Mouse (Mus musculus): ENCODE results near the gene Cldn9. TPM values are rescaled to one million over a fixed set of nuclear protein-coding genes. Genes with fewer than 3 reads are reported as not detected.

Gene Cldn9
- polyA plus RNA-seq, 1 experiment from 2014 or later, result 0.12 TPM

DNA sequence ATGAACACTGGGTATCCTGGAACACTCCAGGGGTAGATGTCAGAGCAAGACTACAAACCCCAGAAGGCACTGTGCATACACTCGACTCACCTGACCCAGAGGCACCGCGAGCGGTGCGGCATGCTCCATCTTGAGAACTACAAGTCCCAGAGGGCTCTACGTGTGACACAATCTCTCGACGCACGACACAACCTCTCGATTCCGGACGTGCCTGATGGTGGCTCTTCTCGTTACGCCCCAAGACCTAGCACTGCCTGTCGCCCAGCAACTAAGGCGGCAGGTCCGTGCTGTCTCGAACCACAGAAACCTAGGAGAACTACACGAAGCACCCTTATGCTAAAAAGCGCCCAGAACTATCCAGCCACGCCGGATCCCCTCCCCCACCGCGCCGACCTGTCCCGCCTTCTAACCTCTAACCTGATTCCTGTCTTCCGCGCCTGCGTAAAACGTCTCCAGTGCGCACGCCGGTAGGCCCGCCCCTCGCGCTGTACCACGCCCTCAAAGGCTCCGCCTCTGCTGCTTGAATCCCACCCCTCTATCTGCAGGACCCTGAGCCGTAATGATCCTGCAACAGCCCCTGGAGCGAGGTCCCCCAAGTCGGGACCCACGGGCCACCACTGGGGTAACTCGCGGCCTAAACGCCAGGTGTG lies 10.3 kb downstream of the Cldn9 start, which contains the start of the genes Hcfc1r1 and Thoc6:
Hcfc1r1 (plus strand) TSS at position 173 of the 650 bp plus-strand sequence.
Thoc6 (minus strand) TSS at position 459 of the 650 bp plus-strand sequence.
- H3K4me2 ChIP-seq (ENCODE audit: low read depth, low read length), result peak within 1 kb of the TSS; percentile 83
- WGBS (ENCODE audit: insufficient replicate concordance), result under 1% methylated on average over 45 of the region's 45 CpGs
- peaks cover 8% of the 10 kb centered on the region for H3K27me3 ChIP-seq (ENCODE audit: insufficient read depth, low read length)
- no peaks in the 10 kb centered on the region for H3K9me3 ChIP-seq (ENCODE audit: low read length)
- H3K27ac ChIP-seq (ENCODE audit: low read depth), result peak within 1 kb of the TSS; percentile 55
- peak within 1 kb of the TSS; percentile 61 for H3K4me3 ChIP-seq (ENCODE audit: low read depth, low read length)
- peaks cover 14% of the 10 kb centered on the region for H3K36me3 ChIP-seq (replicated peaks; ENCODE audit: insufficient read depth, low read length)
- TF ChIP-seq EP300 (IDR thresholded peaks at IDR 0.05; ENCODE audit: low read depth) (peak; percentile 80; the same call in 1 of the 2 replicates), CTCF (IDR thresholded peaks at IDR 0.05; ENCODE audit: low read depth) (no peak)
- H3K9ac ChIP-seq (replicated peaks), result peak within 1 kb of the TSS; percentile 64
- H3K4me1 ChIP-seq (ENCODE audit: insufficient read depth), result peaks cover 30% of the 10 kb centered on the region
- DNase-seq (peak; percentile 90), ATAC-seq (peak; percentile 94)

DNA sequence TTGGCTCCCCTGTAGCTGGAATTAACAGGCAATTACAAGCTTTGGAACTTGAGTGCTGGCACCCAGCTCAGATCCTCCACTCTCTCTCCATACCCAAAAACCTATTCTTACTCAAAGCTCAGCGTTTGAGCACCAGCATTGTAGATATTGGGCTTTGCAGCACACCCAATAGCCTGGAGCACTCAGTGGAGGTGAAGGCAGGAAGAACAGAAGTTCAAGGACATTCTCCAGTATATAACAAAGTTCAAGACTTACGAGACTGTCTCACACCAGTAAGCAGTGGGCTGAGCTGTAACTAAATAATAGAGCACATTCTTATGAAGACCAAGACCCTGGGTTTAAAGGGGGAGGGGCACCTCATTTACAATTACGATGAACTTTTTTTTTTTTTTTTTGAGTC lies 11.1 kb downstream of the Cldn9 start:
- Histone ChIP-seq H3K4me1 (ENCODE audit: insufficient read depth) (peaks cover 29% of the 10 kb centered on the region), H3K9me3 (ENCODE audit: low read length) (no peaks in the 10 kb centered on the region), H3K36me3 (replicated peaks; ENCODE audit: insufficient read depth, low read length) (peaks cover 17% of the 10 kb centered on the region), H3K9ac (replicated peaks) (no peak overlapping the region), H3K4me3 (ENCODE audit: low read depth, low read length) (peak overlapping the region; percentile 61), H3K4me2 (ENCODE audit: low read depth, low read length) (peak overlapping the region; percentile 83), H3K27me3 (ENCODE audit: insufficient read depth, low read length) (peaks cover 4% of the 10 kb centered on the region; the same call in 1 of the 2 replicates), H3K27ac (ENCODE audit: low read depth) (no peak overlapping the region)
- ATAC-seq (no peak), DNase-seq (no peak)
- TF ChIP-seq EP300 (IDR thresholded peaks at IDR 0.05; ENCODE audit: low read depth), result no peak
- no peak for TF ChIP-seq CTCF (IDR thresholded peaks at IDR 0.05; ENCODE audit: low read depth)
- WGBS (ENCODE audit: insufficient replicate concordance), result 50% methylated on average over 3 of the region's 3 CpGs

DNA sequence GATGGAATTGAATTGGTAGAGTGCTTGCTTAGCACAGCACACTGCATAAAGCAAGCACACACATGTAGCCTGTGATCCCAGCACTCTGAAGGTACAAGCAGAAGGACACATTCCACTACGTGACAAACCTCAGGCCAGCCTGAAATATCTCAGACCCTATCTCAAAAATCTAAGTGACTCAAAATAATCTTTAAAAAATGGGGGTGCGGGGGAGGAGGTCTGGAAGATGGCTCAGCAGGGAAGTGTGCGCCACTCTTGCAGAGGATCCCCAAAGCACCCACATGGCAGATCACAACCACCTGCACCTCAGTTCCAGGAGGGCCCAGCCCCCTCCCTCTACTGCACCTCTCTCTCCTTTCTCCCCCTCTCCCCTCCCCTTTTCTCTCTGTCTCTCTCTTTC lies 12.3 kb downstream of the Cldn9 start:
- no peak for ATAC-seq
- H3K27me3 ChIP-seq (ENCODE audit: insufficient read depth, low read length), result no peaks in the 10 kb centered on the region
- no peak overlapping the region for H3K9ac ChIP-seq (replicated peaks)
- H3K4me1 ChIP-seq (ENCODE audit: insufficient read depth), result peaks cover 23% of the 10 kb centered on the region
- no peaks in the 10 kb centered on the region for H3K9me3 ChIP-seq (ENCODE audit: low read length)
- TF ChIP-seq CTCF (IDR thresholded peaks at IDR 0.05; ENCODE audit: low read depth) (no peak), EP300 (IDR thresholded peaks at IDR 0.05; ENCODE audit: low read depth) (no peak)
- H3K4me2 ChIP-seq (ENCODE audit: low read depth, low read length), result no peak overlapping the region
- no peak for DNase-seq
- no peak overlapping the region for H3K4me3 ChIP-seq (ENCODE audit: low read depth, low read length)
- WGBS (ENCODE audit: insufficient replicate concordance), result 90% methylated on average over 3 of the region's 3 CpGs
- H3K27ac ChIP-seq (ENCODE audit: low read depth), result no peak overlapping the region
- H3K36me3 ChIP-seq (replicated peaks; ENCODE audit: insufficient read depth, low read length), result peaks cover 17% of the 10 kb centered on the region

GRCm38 (mm10) chr17:23670516-23671074 lies 13.2 kb downstream of the Cldn9 start:
- Histone ChIP-seq H3K27ac (ENCODE audit: low read depth) (no peak overlapping the region), H3K9ac (replicated peaks) (no peak overlapping the region), H3K9me3 (ENCODE audit: low read length) (no peaks in the 10 kb centered on the region), H3K36me3 (replicated peaks; ENCODE audit: insufficient read depth, low read length) (peaks cover 17% of the 10 kb centered on the region), H3K4me3 (ENCODE audit: low read depth, low read length) (no peak overlapping the region), H3K4me1 (ENCODE audit: insufficient read depth) (peaks cover 14% of the 10 kb centered on the region), H3K4me2 (ENCODE audit: low read depth, low read length) (no peak overlapping the region), H3K27me3 (ENCODE audit: insufficient read depth, low read length) (no peaks in the 10 kb centered on the region)
- no peak for ATAC-seq
- TF ChIP-seq EP300 (IDR thresholded peaks at IDR 0.05; ENCODE audit: low read depth), result no peak
- no peak for TF ChIP-seq CTCF (IDR thresholded peaks at IDR 0.05; ENCODE audit: low read depth)
- no peak for DNase-seq
- 83% methylated on average over 7 of the region's 7 CpGs for WGBS (ENCODE audit: insufficient replicate concordance)

GRCm38 (mm10) chr17:23665511-23665910 lies 18.3 kb downstream of the Cldn9 start:
- no peak overlapping the region for H3K9ac ChIP-seq (replicated peaks)
- no peak for TF ChIP-seq EP300 (IDR thresholded peaks at IDR 0.05; ENCODE audit: low read depth)
- no peak for TF ChIP-seq CTCF (IDR thresholded peaks at IDR 0.05; ENCODE audit: low read depth)
- H3K4me3 ChIP-seq (ENCODE audit: low read depth, low read length), result no peak overlapping the region
- H3K9me3 ChIP-seq (ENCODE audit: low read length), result no peaks in the 10 kb centered on the region
- H3K4me2 ChIP-seq (ENCODE audit: low read depth, low read length), result no peak overlapping the region
- peaks cover 15% of the 10 kb centered on the region for H3K36me3 ChIP-seq (replicated peaks; ENCODE audit: insufficient read depth, low read length)
- DNase-seq (no peak), ATAC-seq (no peak)
- H3K27me3 ChIP-seq (ENCODE audit: insufficient read depth, low read length), result peaks cover 19% of the 10 kb centered on the region
- 84% methylated on average over 14 of the region's 14 CpGs for WGBS (ENCODE audit: insufficient replicate concordance)
- no peak overlapping the region for H3K27ac ChIP-seq (ENCODE audit: low read depth)
- H3K4me1 ChIP-seq (ENCODE audit: insufficient read depth), result 0 out of 2 replicates have a peak, but pooled peaks cover 3% of the 10 kb centered on the region

DNA sequence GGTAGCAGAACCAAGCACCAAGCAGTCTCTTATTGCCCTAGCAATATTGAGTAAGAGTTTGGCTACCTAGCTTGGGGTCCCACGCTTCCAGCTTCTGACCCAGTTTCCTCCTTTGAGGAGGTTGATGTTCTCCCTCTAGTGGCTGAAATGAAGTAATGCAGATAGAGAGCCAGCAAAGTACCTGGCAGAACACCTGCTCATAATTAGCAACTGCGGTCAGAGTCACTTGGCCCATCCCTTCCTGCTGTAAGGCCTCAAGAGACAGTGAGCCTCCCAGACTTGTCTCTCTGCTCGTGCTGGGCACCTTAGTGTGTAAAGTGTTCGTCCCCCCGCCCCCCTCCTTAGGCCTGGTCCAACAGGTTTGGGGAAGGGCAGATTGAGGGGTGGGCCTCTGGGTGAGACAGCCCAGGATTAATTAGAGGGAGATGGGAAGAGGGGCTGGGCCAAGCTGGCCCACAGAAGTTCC lies 19.2 kb downstream of the Cldn9 start:
- H3K9me3 ChIP-seq (ENCODE audit: low read length), result no peaks in the 10 kb centered on the region
- ATAC-seq, result no peak; the same call in 1 of the 2 replicates
- peaks cover 28% of the 10 kb centered on the region for H3K27me3 ChIP-seq (ENCODE audit: insufficient read depth, low read length)
- DNase-seq, result no peak
- WGBS (ENCODE audit: insufficient replicate concordance), result 20% methylated on average over 5 of the region's 5 CpGs
- H3K27ac ChIP-seq (ENCODE audit: low read depth), result no peak overlapping the region
- no peak overlapping the region for H3K4me3 ChIP-seq (ENCODE audit: low read depth, low read length)
- no peak overlapping the region for H3K9ac ChIP-seq (replicated peaks)
- H3K4me2 ChIP-seq (ENCODE audit: low read depth, low read length), result no peak overlapping the region
- peaks cover 10% of the 10 kb centered on the region for H3K36me3 ChIP-seq (replicated peaks; ENCODE audit: insufficient read depth, low read length)
- TF ChIP-seq CTCF (IDR thresholded peaks at IDR 0.05; ENCODE audit: low read depth) (peak; percentile 86), EP300 (IDR thresholded peaks at IDR 0.05; ENCODE audit: low read depth) (no peak)
- 0 out of 2 replicates have a peak, but pooled peaks cover 5% of the 10 kb centered on the region for H3K4me1 ChIP-seq (ENCODE audit: insufficient read depth)

Measured in liver, postnatal 0 days (tissue).